Comparison of ENCODE assay signal across 9 mouse cellular contexts in genomic region chr14:40818051-40818450, GRCm38 (mm10).
A peak's percentile ranks its signal among the peaks of the same experiment; 100 is the strongest.
DNase-seq lines count a peak whose midpoint lies in the region; ATAC-seq lines count a peak whose summit lies in the region.
"Had no signal": no experiment of that assay in that cellular context is flagged by ENCODE, and none has a peak within 500 bp of the region (broad histone marks: within the 10 kb centered on the region; RNA-seq: fewer than 3 reads in every experiment).

No protein-coding gene starts in this region.

- ATAC-seq in kidney, embryonic 14.5 days (ENCODE audit: low FRiP score, low TSS enrichment): no peak
- peak; percentile 92 for ATAC-seq in heart, embryonic 14.5 days (ENCODE audit: insufficient number of reproducible peaks, insufficient read depth, low FRiP score, low read depth)
- ATAC-seq in megakaryocyte progenitor cell, adult 5-6 weeks (replicated peaks; ENCODE audit: poor library complexity): peak; percentile 23; the same call in 1 of the 2 replicates
- ATAC-seq in midbrain, embryonic 11.5 days (ENCODE audit: low FRiP score): no peak
- ATAC-seq in hindbrain, embryonic 11.5 days (ENCODE audit: low FRiP score): no peak

- peak; percentile 35 for DNase-seq in kidney, adult 11 months
- DNase-seq in kidney, postnatal 36 days: peak; percentile 54 to 68
- no peak for DNase-seq in midbrain, embryonic 11.5 days (ENCODE audit: low spot score, missing footprints)
- DNase-seq in testis, postnatal 14 days (ENCODE audit: low spot score): no peak
- no peak for DNase-seq in hindbrain, embryonic 11.5 days (ENCODE audit: low spot score)

- no peaks in the 10 kb centered on the region for H3K9me3 ChIP-seq in kidney, embryonic 14.5 days (ENCODE audit: control insufficient read depth, low read length)
- H3K9me3 ChIP-seq in heart, embryonic 14.5 days (ENCODE audit: control insufficient read depth, low read length): no peaks in the 10 kb centered on the region
- H3K9me3 ChIP-seq in midbrain, embryonic 11.5 days (ENCODE audit: control insufficient read depth, low read length): no peaks in the 10 kb centered on the region
- H3K9me3 ChIP-seq in hindbrain, embryonic 11.5 days (ENCODE audit: control insufficient read depth, low read length): no peaks in the 10 kb centered on the region
- H3K9me3 ChIP-seq: embryonic facial prominence, embryonic 12.5 days had no signal

- H3K36me3 ChIP-seq in kidney, embryonic 14.5 days (ENCODE audit: control insufficient read depth, insufficient read depth, low read length): no peaks in the 10 kb centered on the region
- no peaks in the 10 kb centered on the region for H3K36me3 ChIP-seq in heart, embryonic 14.5 days (ENCODE audit: control insufficient read depth, insufficient read depth, low read length)
- H3K36me3 ChIP-seq in midbrain, embryonic 11.5 days (ENCODE audit: control insufficient read depth, insufficient read depth, low read length): no peaks in the 10 kb centered on the region
- no peaks in the 10 kb centered on the region for H3K36me3 ChIP-seq in hindbrain, embryonic 11.5 days (ENCODE audit: control insufficient read depth, insufficient read depth, low read length)
- H3K36me3 ChIP-seq: embryonic facial prominence, embryonic 12.5 days had no signal

- H3K4me2 ChIP-seq in kidney, embryonic 14.5 days (replicated peaks; ENCODE audit: low read depth, low read length): no peak overlapping the region
- H3K4me2 ChIP-seq in heart, embryonic 14.5 days (ENCODE audit: low read length): no peak overlapping the region
- H3K4me2 ChIP-seq in midbrain, embryonic 11.5 days: no peak overlapping the region
- no peak overlapping the region for H3K4me2 ChIP-seq in hindbrain, embryonic 11.5 days (replicated peaks; ENCODE audit: low read depth, low read length)
- H3K4me2 ChIP-seq: embryonic facial prominence, embryonic 12.5 days had no signal

- no peaks in the 10 kb centered on the region for H3K4me1 ChIP-seq in kidney, embryonic 14.5 days (ENCODE audit: control insufficient read depth, insufficient read depth, low read length)
- H3K4me1 ChIP-seq in heart, embryonic 14.5 days (ENCODE audit: control insufficient read depth in 2 of 2, insufficient read depth in 2 of 2, low read length in 2 of 2): no peaks in the 10 kb centered on the region
- no peaks in the 10 kb centered on the region for H3K4me1 ChIP-seq in midbrain, embryonic 11.5 days (ENCODE audit: control insufficient read depth, insufficient read depth, low read length)
- H3K4me1 ChIP-seq in hindbrain, embryonic 11.5 days (replicated peaks; ENCODE audit: control insufficient read depth, insufficient read depth, low read length): no peaks in the 10 kb centered on the region
- H3K4me1 ChIP-seq: embryonic facial prominence, embryonic 12.5 days had no signal

- H3K27me3 ChIP-seq in kidney, embryonic 14.5 days (ENCODE audit: control insufficient read depth, insufficient read depth, low read length): no peaks in the 10 kb centered on the region
- no peaks in the 10 kb centered on the region for H3K27me3 ChIP-seq in heart, embryonic 14.5 days (ENCODE audit: control insufficient read depth, insufficient read depth, low read length)
- no peaks in the 10 kb centered on the region for H3K27me3 ChIP-seq in midbrain, embryonic 11.5 days (ENCODE audit: control insufficient read depth, insufficient read depth, low read length)
- no peaks in the 10 kb centered on the region for H3K27me3 ChIP-seq in hindbrain, embryonic 11.5 days (ENCODE audit: control insufficient read depth, insufficient read depth, low read length)
- H3K27me3 ChIP-seq: embryonic facial prominence, embryonic 12.5 days had no signal

- no peak overlapping the region for H3K27ac ChIP-seq in kidney, embryonic 14.5 days (ENCODE audit: low read depth, low read length)
- peak overlapping the region in 1 of 2 experiments; percentile 42; a peak in 1 of 4 replicates for H3K27ac ChIP-seq in heart, embryonic 14.5 days (replicated peaks in 1 of 2; ENCODE audit: control insufficient read depth in 1 of 2, insufficient read depth in 1 of 2, low read depth in 2 of 2, low read length in 2 of 2)
- no peak overlapping the region for H3K27ac ChIP-seq in midbrain, embryonic 11.5 days (ENCODE audit: low read depth, low read length)
- H3K27ac ChIP-seq in hindbrain, embryonic 11.5 days (ENCODE audit: low read depth, low read length): no peak overlapping the region
- H3K27ac ChIP-seq: embryonic facial prominence, embryonic 12.5 days had no signal

- H3K9ac ChIP-seq in kidney, embryonic 14.5 days (ENCODE audit: low read depth, low read length): no peak overlapping the region
- no peak overlapping the region for H3K9ac ChIP-seq in heart, embryonic 14.5 days (ENCODE audit: low read length)
- H3K9ac ChIP-seq in midbrain, embryonic 11.5 days (ENCODE audit: low read length): no peak overlapping the region
- H3K9ac ChIP-seq in hindbrain, embryonic 11.5 days (ENCODE audit: low read depth, low read length): no peak overlapping the region
- H3K9ac ChIP-seq: embryonic facial prominence, embryonic 12.5 days had no signal

- no peak overlapping the region for H3K4me3 ChIP-seq in kidney, embryonic 14.5 days (ENCODE audit: low read length)
- no peak overlapping the region for H3K4me3 ChIP-seq in heart, embryonic 14.5 days (ENCODE audit: control insufficient read depth in 1 of 2, insufficient read depth in 1 of 2, low read depth in 1 of 2, low read length in 2 of 2)
- no peak overlapping the region for H3K4me3 ChIP-seq in midbrain, embryonic 11.5 days (ENCODE audit: low read depth, low read length)
- no peak overlapping the region for H3K4me3 ChIP-seq in hindbrain, embryonic 11.5 days (ENCODE audit: low read depth, low read length)
- H3K4me3 ChIP-seq: embryonic facial prominence, embryonic 12.5 days had no signal

- WGBS in kidney, embryonic 14.5 days: 67% methylated on average over 2 of the region's 2 CpGs
- WGBS in heart, embryonic 14.5 days: 44% methylated on average over 2 of the region's 2 CpGs
- 76% methylated on average over 2 of the region's 2 CpGs for WGBS in midbrain, embryonic 11.5 days
- WGBS in hindbrain, embryonic 11.5 days: 76% methylated on average over 2 of the region's 2 CpGs

Comparison
In these comparisons a context has a peak if more than half of its experiments do, and no peak if none do; other contexts are left out.
1. DNase-seq: peak in kidney, adult 11 months (single experiment) and kidney, postnatal 36 days (2 of 2); none in midbrain, embryonic 11.5 days (single experiment), testis, postnatal 14 days (single experiment) and hindbrain, embryonic 11.5 days (single experiment).
2. ATAC-seq: peak in heart, embryonic 14.5 days (single experiment) and megakaryocyte progenitor cell, adult 5-6 weeks (single experiment); none in kidney, embryonic 14.5 days (single experiment), midbrain, embryonic 11.5 days (single experiment) and hindbrain, embryonic 11.5 days (single experiment).